Mouse (Mus musculus): ENCODE measurements at regions not wholly inside any gene's neighbourhood (a gene's known extent, or its start where the extent isn't known, plus 50 kb on each side); places are given as distances from the start of the nearest gene placed in this dataset.

DNA sequence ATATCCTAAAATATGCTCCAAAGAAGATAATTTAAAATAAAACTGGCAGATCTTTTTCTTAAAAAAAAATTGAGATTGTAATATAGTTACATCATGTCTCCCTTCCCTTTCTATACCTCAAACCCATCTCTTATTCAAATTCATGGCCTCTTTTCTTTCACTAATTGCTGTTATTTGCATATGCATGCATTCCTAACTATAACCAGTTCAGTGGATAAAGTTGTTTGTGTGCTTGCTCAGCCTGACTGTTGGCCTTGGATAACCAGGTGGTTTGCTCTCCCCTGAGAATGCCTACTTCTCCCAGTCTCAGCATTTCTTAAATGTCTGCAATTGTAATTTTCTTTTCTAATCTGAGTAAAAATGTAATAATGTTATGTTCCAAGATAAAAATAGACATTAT lies 2154.8 kb downstream of the 4930444P10Rik start:
- DNase-seq = no peak

GRCm38 (mm10) chr1:13935938-13936491 lies 2157.1 kb downstream of the 4930444P10Rik start:
- no peak for DNase-seq

- DNase-seq = no peak
These were observed 2164.4 kb downstream of the 4930444P10Rik start for GRCm38 (mm10) chr1:13928679-13929078.

- no peak for DNase-seq
These were observed 2165.2 kb downstream of the 4930444P10Rik start for GRCm38 (mm10) chr1:13927964-13928363.

DNA sequence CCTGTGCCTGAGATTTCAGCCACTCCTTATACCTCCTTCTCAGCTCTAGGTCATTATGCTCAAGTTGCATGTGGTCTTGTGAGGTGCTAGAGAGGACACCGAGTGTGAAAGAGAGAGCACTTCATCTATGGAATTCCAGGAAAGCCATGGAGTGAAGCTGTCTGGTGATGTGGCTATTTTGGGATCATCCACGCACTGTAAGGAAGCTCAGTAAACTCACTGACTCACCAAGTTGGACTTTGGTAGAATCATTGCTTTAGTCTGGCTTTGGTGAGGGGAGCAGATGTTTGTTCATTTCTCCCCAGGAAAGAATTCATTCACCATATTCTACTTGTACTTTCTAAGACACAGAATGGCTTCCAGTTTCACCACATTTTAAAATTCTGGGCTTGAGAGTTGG lies 2167.1 kb downstream of the 4930444P10Rik start:
- DNase-seq = no peak

GRCm38 (mm10) chr1:13915216-13915615 lies 2177.9 kb downstream of the 4930444P10Rik start:
- no peak for DNase-seq

DNA sequence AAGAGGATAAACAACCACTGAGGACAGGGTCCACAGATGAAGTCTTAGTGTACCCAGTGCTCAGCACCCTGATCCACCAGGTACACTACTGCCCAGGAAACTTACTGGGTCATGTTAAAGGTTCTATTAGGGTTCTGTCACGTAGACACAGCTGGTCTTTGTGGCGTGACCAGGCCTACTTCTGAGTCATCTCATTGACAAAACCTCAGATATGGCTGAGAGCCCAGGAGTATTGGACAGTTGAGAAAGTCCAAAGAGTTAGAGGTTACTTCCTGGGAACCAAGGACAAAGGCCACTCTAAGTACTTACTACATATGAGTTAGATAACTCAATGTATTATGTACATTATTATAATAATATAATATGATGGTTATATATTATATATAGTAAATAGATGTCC lies 2214.0 kb downstream of the 4930444P10Rik start:
- DNase-seq = peak; percentile 12

DNA sequence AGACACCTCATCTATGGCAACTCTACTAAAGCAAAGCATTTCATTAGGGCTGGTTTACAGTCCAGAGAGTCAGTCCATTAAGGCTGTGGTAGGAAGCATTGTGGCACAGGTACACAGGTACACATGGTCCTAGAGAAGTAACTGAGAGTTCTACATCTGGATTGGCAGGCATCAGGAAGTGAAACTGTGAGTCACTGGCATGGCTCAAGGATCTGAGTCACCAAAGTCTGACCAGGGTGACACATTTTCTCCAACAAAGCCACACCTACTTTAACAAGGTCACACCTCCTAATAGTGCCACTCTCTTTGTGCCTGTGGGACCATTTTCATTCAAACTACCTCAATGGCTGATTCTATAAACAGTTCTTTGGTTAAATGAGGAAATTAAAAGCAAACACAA lies 2219.2 kb downstream of the 4930444P10Rik start:
- DNase-seq = peak; percentile 5

DNA sequence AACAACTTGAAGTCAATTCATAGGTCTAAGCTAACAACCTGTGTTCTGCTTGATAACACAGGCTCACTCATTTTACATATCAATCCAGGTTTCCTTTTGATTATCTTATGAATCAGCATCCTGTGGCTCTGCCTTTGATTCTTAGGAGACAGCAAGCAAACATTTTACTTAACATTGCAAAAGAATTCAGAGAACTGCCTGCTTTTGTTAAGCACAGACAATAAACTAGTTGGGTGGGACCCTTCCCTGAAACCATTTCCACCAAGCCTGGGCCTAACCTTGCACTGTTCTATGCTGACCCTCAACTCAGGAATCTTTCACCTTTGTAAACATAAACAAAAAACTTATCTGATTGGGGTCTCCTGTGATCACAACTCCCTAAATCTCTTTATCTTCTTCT lies 2220.6 kb downstream of the 4930444P10Rik start:
- DNase-seq = no peak

- DNase-seq = no peak
These were observed 2222.4 kb downstream of the 4930444P10Rik start for GRCm38 (mm10) chr1:13870631-13871286.

DNA sequence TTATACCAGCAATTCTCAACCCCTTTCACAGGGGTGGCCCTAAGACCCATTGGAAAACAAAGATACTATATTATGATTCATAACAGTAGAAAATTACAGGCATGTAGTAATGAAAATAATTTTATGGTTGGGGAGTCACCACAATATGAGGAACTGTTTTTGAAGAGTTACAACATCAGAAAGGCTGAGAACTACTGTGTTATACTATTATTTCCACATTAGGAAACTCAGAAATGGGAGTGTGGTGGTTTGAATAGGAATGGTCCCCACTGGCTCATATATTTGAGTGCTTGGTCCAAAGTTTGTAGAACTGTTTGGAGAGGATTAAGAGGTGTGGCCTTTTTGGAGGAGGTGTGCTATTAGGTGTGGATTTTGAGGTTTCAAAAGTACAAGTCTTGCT lies 2227.4 kb downstream of the 4930444P10Rik start:
- no peak for DNase-seq

DNA sequence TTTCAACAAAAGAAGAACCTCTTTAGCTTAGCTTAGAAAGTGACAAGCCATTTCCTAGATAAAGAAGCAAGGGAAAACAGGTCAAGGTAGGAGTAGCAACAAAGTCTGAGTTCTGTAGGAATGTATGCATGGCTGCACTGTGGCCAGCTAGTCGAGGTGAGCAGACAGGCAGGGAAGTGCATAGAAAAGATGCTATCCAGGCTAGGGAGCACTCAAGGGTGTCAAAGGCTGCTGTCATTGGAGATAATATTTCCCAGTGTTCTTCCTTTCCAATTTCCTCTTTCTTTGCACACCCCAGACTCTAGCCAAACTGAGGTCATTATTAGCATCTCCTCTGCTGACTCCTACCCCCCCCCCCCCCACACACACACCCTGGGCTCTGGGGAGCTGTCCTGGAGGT lies 2229.4 kb downstream of the 4930444P10Rik start:
- DNase-seq = no peak

GRCm38 (mm10) chr1:13861070-13861511 lies 2232.0 kb downstream of the 4930444P10Rik start:
- no peak for DNase-seq

DNA sequence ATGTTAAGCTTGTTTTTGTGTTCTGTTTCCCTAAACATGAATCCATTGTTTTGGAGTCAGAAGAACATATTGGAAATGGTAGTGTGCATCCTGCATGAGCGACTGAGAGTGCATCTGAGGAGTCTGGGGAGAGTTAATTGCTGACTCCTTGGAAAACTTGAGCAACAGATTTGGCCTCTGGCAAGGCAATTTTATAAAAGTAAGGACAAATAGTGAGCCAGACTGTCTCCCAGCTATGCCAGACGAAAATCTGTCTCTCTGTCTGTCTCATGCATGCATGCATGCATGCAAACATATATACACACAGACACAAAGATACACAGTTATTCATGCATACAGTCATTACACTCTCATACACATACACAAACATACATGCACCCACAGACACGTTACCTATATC lies 2232.7 kb downstream of the 4930444P10Rik start:
- no peak for DNase-seq

GRCm38 (mm10) chr1:13859723-13860122 lies 2233.4 kb downstream of the 4930444P10Rik start:
- no peak for DNase-seq

- no peak for DNase-seq
These were observed 2234.6 kb downstream of the 4930444P10Rik start for GRCm38 (mm10) chr1:13858371-13859018.

DNA sequence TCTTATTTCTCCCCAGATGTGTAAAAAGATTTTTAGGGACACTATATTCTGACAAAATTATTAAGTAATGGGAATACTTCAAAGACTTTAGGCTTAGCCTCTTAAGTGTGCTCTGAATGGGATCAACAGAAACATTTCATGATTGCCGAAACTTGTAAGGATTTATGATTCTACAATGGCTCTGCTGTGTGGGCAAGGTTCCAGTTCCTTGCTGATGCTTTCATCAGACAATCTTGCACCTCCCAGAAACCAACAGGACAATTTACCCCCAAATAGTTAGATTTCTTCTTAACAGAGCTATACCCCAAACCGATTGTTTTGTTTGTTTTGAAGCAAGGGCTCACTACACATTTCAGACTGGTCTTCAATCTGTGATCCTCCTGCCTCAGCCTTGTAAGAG lies 2236.1 kb downstream of the 4930444P10Rik start:
- no peak for DNase-seq

DNA sequence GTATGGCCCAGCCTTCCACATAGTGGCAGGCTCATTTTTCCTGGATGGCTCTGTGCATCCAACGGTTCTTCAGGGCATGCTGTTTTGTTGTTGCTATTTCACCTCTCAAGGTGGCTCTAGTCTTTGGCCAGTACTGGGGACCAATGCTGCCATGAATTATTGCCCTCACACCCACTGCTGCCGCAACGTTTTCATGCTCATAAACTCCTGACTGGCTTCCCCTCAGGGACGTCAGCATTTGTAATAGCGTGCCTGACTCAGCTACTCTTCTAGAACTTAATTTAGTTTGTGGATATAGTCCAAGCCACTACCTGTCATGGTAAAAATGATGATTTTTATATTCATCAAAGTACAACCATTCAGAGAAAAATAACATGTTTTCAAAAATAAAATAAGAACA lies 2242.0 kb downstream of the 4930444P10Rik start:
- no peak for DNase-seq

GRCm38 (mm10) chr1:13849071-13849470 lies 2244.1 kb downstream of the 4930444P10Rik start:
- no peak for DNase-seq

DNA sequence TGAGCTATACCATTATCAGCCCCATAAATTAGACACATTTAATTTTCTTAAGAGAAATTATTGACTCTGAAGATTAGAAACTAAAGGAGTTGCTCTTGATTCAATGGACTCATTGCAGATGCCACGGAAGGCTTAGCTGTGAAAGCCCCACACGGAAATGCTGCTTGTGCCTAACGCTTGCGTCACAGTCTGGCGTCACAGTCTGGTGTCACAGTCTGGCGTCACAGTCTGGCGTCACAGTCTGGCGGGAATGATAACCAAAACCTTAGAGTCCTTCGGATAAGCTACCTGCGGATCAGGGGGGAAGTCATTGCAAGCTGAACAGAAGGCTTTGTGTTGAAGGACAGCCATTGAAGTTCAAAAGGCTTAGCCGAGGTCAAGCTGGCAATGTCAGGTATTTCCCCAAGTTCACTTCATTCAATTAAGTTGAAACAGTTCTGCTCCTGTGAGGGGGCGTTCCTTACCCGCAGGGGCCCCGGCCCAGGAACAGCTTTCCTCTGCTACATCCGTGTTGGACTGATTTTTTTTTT lies 2246.7 kb downstream of the 4930444P10Rik start:
- DNase-seq = no peak

DNA sequence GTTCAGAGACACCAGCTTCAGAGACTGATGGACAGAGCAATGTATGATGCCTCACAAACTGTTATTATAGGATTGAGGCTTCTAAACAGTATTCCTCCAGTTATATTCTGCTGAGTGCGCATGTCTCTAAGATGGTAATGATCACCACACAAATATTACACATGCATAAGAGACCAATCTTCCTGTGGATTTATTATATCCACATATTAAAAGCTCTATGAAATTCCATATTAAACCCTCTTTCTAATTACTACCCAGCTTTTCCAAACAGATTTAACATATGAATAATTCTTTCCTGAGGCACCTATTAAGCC lies 2252.9 kb downstream of the 4930444P10Rik start:
- no peak for DNase-seq

GRCm38 (mm10) chr1:13839619-13840308 lies 2253.4 kb downstream of the 4930444P10Rik start:
- DNase-seq = no peak
